Mouse (Mus musculus) lung, embryonic 15.5 days (tissue): ENCODE measurements around the gene Scn8a. TPM values are rescaled to one million over a fixed set of nuclear protein-coding genes. Genes with fewer than 3 reads are reported as not detected.

Source experiments
- ATAC-seq: fragments of 200-750 bp; cut with Nextera tagmentation; 2 replicates; pipeline ENCODE4 v1.8.0; 2017; ENCODE audit warnings: moderate number of reproducible peaks, borderline replicate concordance; ENCODE audit not compliant: low FRiP score, low TSS enrichment; ENCODE audit errors: extremely low read depth
- H3K27ac ChIP-seq: fragments of 300-500 bp; sonication (generic); 2 replicates; pipeline ENCODE4 v1.5.1; 2015; ENCODE audit warnings: moderate library complexity, mild to moderate bottlenecking, inconsistent platforms
- H3K27me3 ChIP-seq: fragments of 300-500 bp; sonication (generic); 2 replicates; pipeline ENCODE4 v1.6.1; 2015; ENCODE audit warnings: inconsistent platforms
- H3K36me3 ChIP-seq: fragments of 300-500 bp; sonication (generic); 2 replicates; pipeline ENCODE4 v1.6.1; 2015; ENCODE audit warnings: inconsistent platforms
- H3K4me1 ChIP-seq: fragments of 300-500 bp; sonication (generic); 2 replicates; pipeline ENCODE4 v1.6.1; 2015; ENCODE audit warnings: inconsistent platforms
- H3K4me2 ChIP-seq: fragments of 300-500 bp; sonication (generic); 2 replicates; pipeline ENCODE4 v1.6.1; 2015; ENCODE audit warnings: inconsistent platforms, mild to moderate bottlenecking, moderate library complexity
- H3K4me3 ChIP-seq: fragments of 300-500 bp; sonication (generic); 2 replicates; pipeline ENCODE4 v1.5.1; 2015; ENCODE audit warnings: mild to moderate bottlenecking, inconsistent platforms
- H3K9ac ChIP-seq: fragments of 300-500 bp; sonication (generic); 2 replicates; pipeline ENCODE4 v1.6.1; 2015; ENCODE audit warnings: inconsistent platforms
- H3K9me3 ChIP-seq: fragments of 300-500 bp; sonication (generic); 2 replicates; pipeline ENCODE4 v1.6.1; 2016; ENCODE audit warnings: inconsistent platforms
- WGBS: fragments of 180-500 bp; shearing (Covaris S2); methylation state at CpG from one replicate; pipeline ENCODE4 v1.1.7; 2015; 5-methylcytosine and 5-hydroxymethylcytosine counted together
- polyA plus RNA-seq: library from polyadenylated mRNA; unstranded; fragments of >200 nt; fragmentation: Nextera tagmentation; extraction: Ambion mirVana; gene quantifications from 2 replicates; pipeline ENCODE4 v1.2.1, GENCODE M21; 2015

Gene Scn8a
- polyA plus RNA-seq, 1 experiment from 2014 or later: 1.4 TPM

DNA sequence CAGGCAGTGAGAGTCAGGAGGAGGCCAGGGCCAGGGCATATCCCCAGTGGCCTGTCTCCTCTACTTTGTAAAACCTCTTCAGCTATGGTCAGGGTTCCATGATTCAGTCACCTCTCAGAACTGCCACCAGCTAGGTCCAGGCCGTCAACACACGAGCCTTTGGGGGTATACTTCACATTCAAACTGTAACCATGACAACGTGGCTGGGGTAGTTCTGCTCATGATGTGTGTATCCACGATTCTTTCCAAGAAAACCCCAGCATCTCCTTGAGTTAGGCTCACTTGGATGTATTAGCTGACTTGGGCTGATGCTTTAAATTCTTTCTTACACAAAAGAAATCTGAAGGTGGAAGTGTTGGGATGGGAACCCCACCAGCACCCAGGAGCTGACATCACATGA, 218.6 kb downstream of the Scn8a start:
- no peaks in the 10 kb centered on the region for H3K36me3 ChIP-seq
- H3K4me3 ChIP-seq: no peak overlapping the region
- no peak overlapping the region for H3K9ac ChIP-seq
- no peaks in the 10 kb centered on the region for H3K27me3 ChIP-seq
- H3K9me3 ChIP-seq: no peaks in the 10 kb centered on the region
- WGBS: 54% methylated on average over 4 of the region's 4 CpGs
- no peak overlapping the region for H3K4me2 ChIP-seq
- H3K27ac ChIP-seq: no peak overlapping the region
- peaks cover 6% of the 10 kb centered on the region for H3K4me1 ChIP-seq
- no peak for ATAC-seq

DNA sequence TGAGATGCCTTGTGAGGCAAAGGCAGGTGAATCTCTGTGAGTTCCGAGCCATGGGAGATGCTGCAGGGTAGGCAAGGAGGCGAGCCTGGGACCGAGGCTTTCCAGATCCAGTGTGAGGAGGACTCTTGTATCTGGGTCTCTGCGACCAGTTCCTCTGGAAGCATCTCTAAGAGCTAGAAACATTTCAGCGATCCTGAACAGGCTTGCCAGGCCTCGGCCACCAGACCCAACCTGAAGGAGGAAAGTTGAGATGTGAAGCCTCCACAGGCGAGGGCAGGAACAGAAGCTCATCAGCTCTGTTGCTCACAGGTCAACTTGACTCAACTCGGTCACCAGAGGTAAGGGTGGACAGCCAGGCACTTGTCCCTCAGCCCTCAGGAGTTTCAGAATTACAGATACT, 221.9 kb downstream of the Scn8a start:
- Histone ChIP-seq H3K4me3 (no peak overlapping the region), H3K9ac (no peak overlapping the region), H3K4me2 (no peak overlapping the region), H3K27me3 (no peaks in the 10 kb centered on the region), H3K27ac (no peak overlapping the region), H3K9me3 (no peaks in the 10 kb centered on the region), H3K36me3 (no peaks in the 10 kb centered on the region), H3K4me1 (peaks cover 6% of the 10 kb centered on the region)
- 92% methylated on average over 8 of the region's 8 CpGs for WGBS
- no peak for ATAC-seq

DNA sequence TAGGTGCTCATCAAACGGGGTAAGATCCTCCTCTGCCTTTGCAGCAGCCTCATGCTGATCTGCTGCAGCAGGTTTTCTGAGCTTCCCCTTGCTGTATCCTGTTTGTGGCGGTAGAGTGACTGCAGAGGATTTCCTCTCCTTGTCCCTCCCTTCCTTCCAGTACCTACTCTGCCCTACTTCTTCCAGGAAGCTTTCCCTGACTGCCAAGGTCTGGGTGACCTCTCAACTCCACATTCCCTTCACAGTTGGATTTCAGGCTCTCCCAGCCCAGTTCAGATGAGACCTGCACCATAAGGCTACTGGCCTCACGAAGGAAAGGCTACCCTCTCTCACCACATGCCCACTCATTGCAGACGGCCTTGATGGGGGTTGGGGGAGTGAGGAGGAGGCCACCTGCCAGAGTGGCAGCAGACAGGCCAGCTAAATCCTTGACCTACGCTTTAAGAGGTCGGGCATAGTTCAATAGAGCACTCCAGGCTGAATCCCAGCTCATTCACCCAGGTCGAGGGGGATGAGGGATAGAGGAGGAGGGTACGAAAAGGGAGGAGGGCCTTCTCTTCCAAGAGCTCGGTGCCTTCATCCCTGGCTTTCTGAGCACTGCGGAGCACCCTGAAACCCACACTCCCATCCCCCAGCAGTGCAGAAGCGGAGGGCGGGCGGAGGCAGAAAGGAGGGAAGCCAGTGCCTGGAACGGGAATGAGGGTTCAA, 222.6 kb downstream of the Scn8a start:
- Histone ChIP-seq H3K4me2 (no peak overlapping the region), H3K4me3 (no peak overlapping the region), H3K27ac (no peak overlapping the region), H3K9ac (no peak overlapping the region), H3K9me3 (no peaks in the 10 kb centered on the region), H3K36me3 (no peaks in the 10 kb centered on the region), H3K27me3 (no peaks in the 10 kb centered on the region), H3K4me1 (peaks cover 6% of the 10 kb centered on the region)
- ATAC-seq: no peak
- 40% methylated on average over 14 of the region's 14 CpGs for WGBS

DNA sequence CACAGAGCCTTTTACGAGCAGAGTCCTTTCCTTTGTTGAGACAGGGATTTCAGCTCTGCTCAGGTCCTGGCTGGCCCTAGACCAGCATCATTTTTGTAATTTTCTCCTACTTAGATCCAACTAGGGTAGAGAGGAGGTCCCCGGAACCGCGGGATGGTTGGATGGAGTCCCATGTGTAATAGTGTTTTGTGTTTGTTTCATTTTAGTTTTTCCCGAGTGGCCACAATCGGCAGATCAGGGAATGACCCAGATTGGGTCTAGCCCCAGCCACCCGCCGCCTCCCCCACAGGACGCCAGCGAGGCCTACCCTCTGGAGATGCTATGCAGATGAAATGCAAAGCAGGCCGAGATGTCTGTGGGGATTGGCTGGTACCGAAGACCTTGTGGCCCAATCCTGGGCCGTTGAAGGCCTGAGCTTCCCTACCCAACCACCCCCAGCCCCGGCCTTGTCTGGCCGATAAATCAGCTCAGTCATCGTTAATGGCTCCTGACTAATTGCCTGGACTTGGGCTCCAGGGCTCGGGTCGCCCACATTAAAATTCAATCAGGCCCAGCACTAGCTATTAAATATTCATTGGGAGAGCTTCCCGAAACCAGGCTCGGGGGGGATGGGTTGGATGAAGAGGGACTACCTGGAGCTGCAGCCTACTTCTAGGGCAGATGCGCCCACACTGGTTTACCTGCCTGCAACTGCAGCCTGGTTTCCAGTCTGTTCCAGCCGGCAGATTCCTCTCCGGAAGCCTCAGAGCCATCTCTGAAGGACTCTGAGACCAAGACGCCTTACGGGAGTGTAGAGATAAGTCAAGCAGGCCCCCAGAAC, 223.4 kb downstream of the Scn8a start:
- no peak overlapping the region for H3K4me3 ChIP-seq
- ATAC-seq: no peak
- no peak overlapping the region for H3K27ac ChIP-seq
- H3K9me3 ChIP-seq: no peaks in the 10 kb centered on the region
- no peak overlapping the region for H3K9ac ChIP-seq
- H3K4me2 ChIP-seq: no peak overlapping the region
- no peaks in the 10 kb centered on the region for H3K36me3 ChIP-seq
- no peaks in the 10 kb centered on the region for H3K27me3 ChIP-seq
- H3K4me1 ChIP-seq: peaks cover 9% of the 10 kb centered on the region
- 38% methylated on average over 25 of the region's 25 CpGs for WGBS

DNA sequence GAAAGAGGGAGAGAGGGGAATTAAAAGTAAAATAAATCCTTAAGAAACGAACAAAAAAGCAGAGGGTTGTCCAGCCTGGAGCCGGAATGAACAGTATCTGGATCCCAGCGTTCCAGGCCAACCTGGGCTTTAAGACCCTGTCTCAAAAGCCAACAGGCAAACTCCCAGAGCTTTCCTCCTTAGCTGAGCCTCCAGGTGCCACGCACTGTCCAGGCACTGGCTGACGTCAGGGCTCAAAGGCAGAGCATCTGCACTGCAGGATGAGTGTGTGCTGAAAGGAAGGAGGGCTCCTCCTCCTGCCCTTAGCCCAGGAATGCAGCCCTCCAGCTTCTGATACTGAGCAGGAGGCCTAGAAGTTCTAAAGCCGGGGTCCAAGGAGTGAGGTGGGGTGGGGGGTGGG, 224.3 kb downstream of the Scn8a start:
- 0 out of 2 replicates have a peak, but pooled peaks cover 1% of the 10 kb centered on the region for H3K27me3 ChIP-seq
- no peak overlapping the region for H3K4me2 ChIP-seq
- no peak overlapping the region for H3K4me3 ChIP-seq
- H3K36me3 ChIP-seq: no peaks in the 10 kb centered on the region
- H3K9me3 ChIP-seq: no peaks in the 10 kb centered on the region
- H3K27ac ChIP-seq: no peak overlapping the region
- no peak overlapping the region for H3K9ac ChIP-seq
- H3K4me1 ChIP-seq: peaks cover 14% of the 10 kb centered on the region
- 59% methylated on average over 6 of the region's 6 CpGs for WGBS
- ATAC-seq: no peak

DNA sequence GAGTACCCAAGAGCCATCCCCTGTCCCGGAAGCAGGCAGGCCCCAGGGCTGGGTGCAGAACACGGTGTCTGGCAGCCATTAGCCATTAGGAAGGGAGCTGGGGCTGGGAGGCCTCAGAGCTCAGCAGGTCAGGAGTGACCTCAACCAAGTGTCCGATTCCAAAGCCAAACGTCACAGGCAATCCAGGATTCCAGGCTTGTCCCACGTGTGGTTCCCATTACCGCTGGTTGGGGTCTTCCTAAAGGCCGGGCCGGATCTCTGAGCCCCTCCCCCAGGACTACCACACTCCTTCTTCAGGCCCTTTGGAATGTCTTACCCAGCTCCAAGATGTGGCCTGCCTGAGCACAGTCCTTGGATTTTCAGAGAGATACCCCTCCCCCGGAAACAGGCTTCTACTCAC, 225.3 kb downstream of the Scn8a start:
- WGBS: 59% methylated on average over 9 of the region's 9 CpGs

DNA sequence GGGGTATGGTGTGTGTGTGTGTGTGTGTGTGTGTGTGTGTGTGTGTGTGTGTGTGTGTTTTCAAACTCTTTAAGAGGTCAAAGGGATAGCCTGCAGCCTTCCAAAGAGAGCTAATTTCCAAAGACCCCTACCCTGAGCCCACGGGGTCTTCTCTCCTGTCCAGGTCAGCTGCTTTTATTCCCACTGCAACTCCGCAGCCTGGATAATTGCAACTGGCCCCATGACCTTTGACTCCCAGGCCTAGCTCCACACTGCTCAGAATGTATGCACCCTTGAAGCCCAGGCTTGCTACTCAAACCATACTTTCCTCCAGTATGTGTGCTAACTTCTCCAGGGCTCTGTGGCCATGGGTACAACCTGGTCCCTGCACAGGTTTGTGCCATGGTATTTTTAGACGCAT, 225.7 kb downstream of the Scn8a start:
- H3K9me3 ChIP-seq: no peaks in the 10 kb centered on the region
- H3K9ac ChIP-seq: no peak overlapping the region
- H3K36me3 ChIP-seq: no peaks in the 10 kb centered on the region
- H3K27ac ChIP-seq: no peak overlapping the region
- WGBS: 68% methylated on average over 3 of the region's 3 CpGs
- no peak for ATAC-seq
- H3K4me1 ChIP-seq: peaks cover 14% of the 10 kb centered on the region
- no peak overlapping the region for H3K4me3 ChIP-seq
- no peak overlapping the region for H3K4me2 ChIP-seq
- H3K27me3 ChIP-seq: 0 out of 2 replicates have a peak, but pooled peaks cover 7% of the 10 kb centered on the region

More for the DNA sequence above, 225.3 kb downstream of the Scn8a start:
- Histone ChIP-seq H3K9me3 (no peaks in the 10 kb centered on the region), H3K4me2 (no peak overlapping the region), H3K4me1 (peaks cover 14% of the 10 kb centered on the region), H3K36me3 (no peaks in the 10 kb centered on the region), H3K4me3 (no peak overlapping the region), H3K27ac (no peak overlapping the region), H3K27me3 (0 out of 2 replicates have a peak, but pooled peaks cover 7% of the 10 kb centered on the region), H3K9ac (no peak overlapping the region)
- no peak for ATAC-seq

Other genes starting within 250 kb of the Scn8a start
- gene Smagp, start 232.9 kb upstream of the Scn8a start, polyA plus RNA-seq: 14.4 and 15.2 TPM in 2 replicates
- 3.8 and 7.3 TPM in 2 replicates for gene Bin2, start 200.3 kb upstream of the Scn8a start, polyA plus RNA-seq
- 2.5 and 2.9 TPM in 2 replicates for gene Cela1, start 181.9 kb upstream of the Scn8a start, polyA plus RNA-seq
- gene Galnt6, start 140.5 kb upstream of the Scn8a start, polyA plus RNA-seq: 0.53 and 0.61 TPM in 2 replicates
- gene Slc4a8, start 108.1 kb upstream of the Scn8a start, polyA plus RNA-seq: 2.0 and 2.1 TPM in 2 replicates
- gene Gm47841, start 177.5 kb downstream of the Scn8a start, polyA plus RNA-seq: 0.19 TPM in 1 of 2 replicates, not detected in the other
- 0.19 and 0.24 TPM in 2 replicates for gene Fignl2, start 208.7 kb downstream of the Scn8a start, polyA plus RNA-seq
- gene Ankrd33, start 245.9 kb downstream of the Scn8a start, polyA plus RNA-seq: not detected in 2 replicates